Mouse (Mus musculus) cerebellum, adult (tissue): ENCODE measurements at regions not wholly inside any gene's neighbourhood (a gene's known extent, or its start where the extent isn't known, plus 50 kb on each side); places are given as distances from the start of the nearest gene placed in this dataset.
A peak's percentile ranks its signal among the peaks of the same experiment; 100 is the strongest.

Experiments
- ATAC-seq: cut with Nextera tagmentation; 2 replicates; pipeline ENCODE4 v1.9.2; 2017; ENCODE audit warnings: mild to moderate bottlenecking, moderate library complexity, mixed read lengths; ENCODE audit not compliant: insufficient number of reproducible peaks, low FRiP score, low TSS enrichment

DNA sequence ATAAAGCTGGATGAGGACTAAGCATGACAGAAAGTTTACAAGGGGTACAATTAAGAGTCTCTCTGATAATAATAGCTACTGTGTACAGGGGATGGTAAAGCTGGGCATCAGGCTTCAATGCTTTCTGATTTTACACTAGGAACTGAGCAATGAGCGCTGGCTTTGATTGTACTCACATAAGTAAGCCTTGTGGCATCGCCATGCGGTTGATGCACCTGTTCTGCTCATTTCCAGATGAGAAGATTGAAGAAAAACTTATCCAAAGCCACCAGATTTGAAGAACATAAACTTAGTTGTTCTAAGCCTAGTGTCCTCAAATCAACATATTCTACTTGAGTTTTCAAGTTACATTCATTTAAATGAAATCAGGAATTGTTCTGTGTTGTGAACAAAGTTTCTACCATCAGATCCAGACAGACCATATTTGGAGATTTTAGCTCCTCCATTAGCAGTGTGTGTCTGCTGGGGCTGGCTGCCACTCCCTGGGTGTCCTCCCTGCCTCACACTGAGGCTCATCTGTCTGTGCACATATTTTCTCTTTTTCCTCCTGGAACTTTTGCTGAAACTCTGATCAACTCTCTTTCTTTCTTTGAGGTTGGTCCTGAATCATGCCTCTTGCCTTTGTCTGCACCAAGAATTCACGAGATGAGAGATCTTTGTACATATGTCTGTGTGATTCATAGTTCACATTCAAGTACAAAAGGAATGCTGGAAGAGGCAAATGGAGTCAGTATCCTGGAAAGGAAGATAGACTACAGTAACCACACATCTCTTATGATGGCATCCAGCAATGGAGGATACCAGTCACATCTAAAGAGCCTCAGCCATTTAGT is 68.2 kb upstream of the Ifne start:
- no peak for ATAC-seq

DNA sequence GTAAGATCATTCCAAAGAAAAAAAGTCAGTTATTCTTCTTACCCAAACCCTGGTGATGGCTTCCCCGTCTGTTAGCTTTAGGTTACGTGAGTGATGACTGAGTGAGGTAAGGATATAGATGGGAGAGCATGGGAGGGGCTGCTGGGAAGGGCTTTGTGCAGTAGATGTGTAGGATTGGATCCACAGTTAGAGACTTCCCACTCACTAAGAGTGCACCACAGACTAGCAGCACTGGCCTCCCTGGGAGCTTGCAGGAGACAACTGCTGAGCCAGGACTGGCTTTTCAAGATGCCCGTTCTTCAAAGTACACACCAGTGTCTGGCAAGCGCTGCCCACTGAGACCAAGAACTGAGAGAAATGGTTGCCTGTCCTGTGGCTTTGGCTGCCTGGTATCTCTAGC is 62.0 kb upstream of the Ifne start:
- ATAC-seq, result no peak

DNA sequence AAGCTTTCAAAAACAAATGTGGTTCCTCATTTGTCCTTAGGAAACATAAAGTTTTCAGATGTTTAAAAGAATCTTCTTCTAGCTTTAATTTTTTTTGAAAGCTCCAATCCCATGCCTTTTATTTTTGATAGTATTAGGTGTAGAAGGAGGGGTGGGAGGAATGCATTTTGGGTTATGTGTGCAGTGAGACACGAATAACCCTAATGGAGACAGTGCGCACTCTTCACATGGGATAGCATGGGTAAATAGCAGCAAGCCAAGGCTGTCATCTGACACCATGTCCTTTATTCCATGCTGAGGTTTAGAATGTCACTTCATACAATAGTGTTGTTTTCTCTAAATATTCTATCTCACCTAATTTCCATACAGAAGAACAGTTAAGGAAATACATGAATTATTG is 60.7 kb upstream of the Ifne start:
- no peak for ATAC-seq

DNA sequence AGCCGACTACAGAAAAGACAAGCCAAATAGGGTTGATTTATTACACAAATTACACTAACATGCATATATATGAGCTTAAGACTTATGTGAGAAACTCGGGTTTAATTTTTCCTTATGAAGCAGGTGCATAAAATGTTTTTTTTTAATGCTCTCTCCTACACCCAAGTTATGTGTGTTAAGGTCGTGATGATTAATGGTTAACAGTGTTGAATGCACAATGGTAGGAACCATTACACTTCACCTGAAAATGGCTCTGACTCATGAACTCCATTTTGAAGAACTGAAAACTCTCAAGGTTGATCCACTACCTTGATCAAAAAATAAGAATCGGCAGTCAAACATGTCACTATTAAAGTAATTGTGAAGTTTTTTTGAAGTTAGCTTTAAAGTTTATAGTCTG is 59.4 kb upstream of the Ifne start:
- ATAC-seq, result no peak

DNA sequence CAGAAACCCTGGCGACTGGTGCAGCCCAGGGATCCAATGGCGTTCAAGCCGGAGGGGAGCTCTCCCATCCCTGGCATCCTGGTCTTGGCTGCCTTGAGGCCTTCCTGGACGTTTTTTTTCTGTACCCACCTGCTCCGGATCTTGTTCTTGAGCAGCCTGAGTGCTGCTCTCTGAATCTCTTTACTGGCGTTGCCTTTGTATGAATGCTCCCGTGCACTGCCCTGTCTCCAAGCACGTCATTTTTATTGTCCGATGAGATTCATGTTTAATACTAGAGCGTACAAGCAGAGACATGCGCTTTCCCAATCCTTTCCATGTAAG is 58.7 kb upstream of the Ifne start:
- ATAC-seq, result peak; percentile 5; the same call in 1 of the 2 replicates

DNA sequence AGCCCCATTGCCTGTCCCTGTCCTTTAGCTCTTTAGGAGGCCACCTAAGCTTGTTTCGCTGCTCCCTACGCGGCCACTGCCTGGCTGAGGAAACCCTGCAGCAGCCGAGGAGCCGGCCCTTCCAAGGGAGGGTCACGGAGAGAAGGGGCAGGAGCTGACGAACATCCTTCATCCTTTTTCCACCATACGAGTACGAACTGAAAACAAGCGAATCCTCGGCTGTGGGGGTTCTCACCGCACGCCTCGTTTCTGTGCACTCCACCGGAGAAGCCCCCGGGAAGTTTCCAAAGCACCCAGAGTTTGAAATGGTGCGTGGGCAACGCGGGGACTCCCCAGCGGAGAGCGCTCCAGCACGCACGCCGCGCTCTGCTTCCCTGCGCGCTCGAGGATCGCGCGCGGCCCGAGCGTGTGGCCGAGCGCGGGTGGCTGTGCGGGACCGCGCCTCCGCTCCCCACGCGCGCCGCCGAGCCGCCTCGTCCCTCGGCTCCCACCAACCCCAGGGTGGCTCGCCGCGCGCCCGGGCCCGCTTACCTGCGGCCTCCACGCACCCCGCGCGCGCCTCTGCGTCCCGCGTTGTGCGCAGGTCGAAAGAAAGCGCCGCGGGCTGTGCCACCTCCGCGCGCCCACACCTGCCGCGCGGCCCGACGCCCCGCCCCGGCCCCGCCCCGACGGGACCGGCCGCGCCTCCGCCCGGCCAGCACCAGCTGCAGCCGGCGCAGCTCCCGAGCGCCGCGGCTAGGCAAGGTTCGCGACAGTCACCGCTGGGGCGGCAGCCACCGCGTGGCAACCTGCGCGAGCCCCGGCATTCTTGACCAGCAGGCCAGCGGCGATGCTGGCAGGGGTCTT is 58.1 kb upstream of the Ifne start:
- ATAC-seq, result peak; percentile 75

DNA sequence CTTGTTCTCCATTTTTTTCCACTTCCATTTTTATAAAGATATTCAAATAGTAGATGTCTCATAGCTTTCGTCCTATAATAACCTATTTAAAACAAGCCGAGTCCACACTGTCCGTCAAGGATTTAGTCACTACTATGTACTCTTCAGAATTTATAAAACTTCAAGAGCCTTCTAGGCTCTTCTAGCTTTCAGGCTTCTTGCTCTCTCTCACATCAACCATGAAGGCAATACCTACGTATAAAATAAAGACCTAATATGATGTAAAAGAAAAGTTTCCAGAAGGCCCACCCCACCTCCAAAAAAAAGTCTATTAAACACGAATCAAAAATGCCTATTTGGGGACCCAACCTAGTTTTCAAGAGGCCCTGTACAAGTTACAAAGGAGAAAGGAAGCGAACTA is 57.0 kb upstream of the Ifne start:
- no peak for ATAC-seq

DNA sequence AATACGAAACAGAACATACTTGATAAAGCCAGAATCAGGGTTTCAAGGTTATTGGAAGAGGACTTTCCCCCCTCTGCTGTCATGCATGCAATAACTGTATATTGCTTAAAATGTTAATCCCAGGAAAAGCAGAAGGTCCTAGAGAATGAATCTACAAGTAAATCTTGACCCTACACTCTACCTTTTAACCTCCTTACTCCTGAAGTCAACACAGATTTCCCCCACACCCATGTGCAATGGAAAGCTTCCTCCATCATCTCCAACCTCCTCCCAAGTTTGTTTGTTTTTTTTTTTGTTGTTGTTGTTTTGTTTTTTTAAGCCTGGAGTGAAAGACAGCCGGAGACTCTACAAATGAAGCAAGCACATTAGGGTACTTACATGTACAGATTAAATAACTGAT is 55.9 kb upstream of the Ifne start:
- ATAC-seq, result no peak

DNA sequence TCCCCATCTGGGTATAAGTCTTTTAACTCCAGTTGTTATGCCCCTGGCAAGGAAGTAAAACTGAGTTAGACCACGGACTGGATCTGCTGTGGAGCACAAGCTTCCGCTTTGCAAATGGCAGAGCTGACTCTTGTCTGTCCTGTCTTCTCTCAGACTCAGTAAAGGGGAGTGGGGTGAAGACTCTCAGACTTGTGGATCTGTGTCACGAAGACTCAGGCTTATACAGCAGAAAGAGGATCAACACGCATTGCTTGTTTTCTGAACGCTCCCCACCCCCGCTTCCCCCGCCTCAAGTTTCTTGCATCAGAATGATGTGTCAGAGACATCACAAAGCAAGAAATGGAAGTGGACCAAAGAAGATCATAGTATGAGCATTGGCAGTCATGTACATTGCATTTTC is 55.3 kb upstream of the Ifne start:
- no peak for ATAC-seq

DNA sequence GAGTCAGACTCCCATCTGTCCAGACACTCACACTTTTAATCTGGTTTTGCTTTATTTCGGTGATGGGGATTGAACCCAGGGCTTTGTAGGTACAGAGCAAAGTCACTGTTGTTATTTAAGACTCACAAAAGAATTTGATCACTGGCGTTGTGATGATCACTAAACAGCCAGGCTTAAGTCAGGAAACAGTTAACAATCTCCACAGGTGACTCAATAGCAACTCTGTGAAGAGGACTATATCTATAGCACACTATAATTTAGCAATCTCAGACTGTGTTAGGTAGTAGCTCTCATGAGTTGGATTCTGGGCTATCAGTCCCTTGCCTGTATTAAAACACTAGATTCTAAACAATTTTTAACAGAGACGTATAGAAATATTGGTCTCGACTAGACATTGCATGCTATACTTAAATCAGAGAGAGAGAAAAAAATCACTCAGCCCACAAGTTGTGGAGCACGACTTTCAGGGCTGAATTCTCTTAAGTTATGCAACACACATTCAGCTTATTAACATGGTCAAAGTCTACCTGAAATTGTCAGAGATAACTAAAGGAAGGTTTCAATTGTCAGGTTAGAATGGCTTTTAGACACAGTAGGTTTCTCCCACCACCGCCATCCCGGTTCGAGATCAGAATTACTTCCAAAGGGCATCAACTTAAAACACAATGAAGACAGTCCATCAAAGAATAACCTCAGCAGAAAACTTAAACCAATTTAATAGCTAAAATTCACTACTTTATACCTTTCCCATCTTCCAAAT is 54.4 kb upstream of the Ifne start:
- no peak for ATAC-seq

DNA sequence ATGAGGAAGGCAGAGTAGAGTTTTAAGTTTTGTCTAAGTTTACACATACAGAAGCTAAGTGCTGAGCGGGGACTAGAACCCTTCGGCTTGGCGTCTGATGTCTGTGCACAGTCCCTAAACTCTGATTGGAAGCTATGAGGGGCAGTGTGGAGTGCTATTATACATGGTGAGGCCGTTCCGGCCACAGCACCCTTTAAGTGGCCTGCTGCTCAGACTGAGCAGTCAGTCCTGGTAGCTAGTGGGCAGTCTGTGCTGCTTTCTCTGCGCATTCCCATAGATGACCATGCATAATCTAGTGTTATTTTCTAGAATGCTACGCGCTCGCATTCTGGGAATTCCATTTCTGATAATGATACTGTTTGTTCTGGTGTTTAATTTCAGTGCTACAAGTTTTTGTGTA is 51.2 kb upstream of the Ifne start:
- no peak for ATAC-seq
